Mouse (Mus musculus): ENCODE measurements around the gene Tbc1d8.

DNA sequence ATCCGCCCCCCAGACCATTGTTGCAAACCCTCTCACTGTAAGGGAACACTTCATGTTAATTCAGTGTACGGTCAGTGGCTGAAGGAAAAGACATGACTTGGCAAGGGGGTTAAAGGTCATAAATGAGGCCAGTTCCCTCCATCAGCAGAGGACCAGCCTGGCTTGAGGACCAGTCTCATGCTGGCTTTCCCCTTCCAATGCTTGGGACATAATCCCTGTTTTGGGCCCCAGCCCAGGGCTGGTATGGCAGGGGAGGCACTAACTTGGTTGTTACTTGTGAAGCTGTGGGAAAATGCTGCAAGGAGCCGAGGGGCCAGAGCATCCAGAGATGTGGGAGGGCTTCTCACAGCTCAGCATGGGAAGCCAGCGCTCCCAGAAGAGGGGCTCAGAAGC is 23.8 kb downstream of the Tbc1d8 start:
- TF ChIP-seq CTCF (conservative IDR thresholded peaks at IDR 0.05; ENCODE audit: low read length) (no peak), NANOG (IDR thresholded peaks at IDR 0.05; ENCODE audit: borderline replicate concordance, low read length) (no peak)
